Mouse (Mus musculus) ES-Bruce4 (cell line): ENCODE measurements around the gene Wdr25.

Source experiments
- CTCF ChIP-seq: IDR thresholded peaks from one replicate; pipeline ENCODE4 v1.8.1; 2011; ENCODE audit warnings: low read depth, low read length
- EP300 ChIP-seq: IDR thresholded peaks from 2 replicates; pipeline ENCODE4 v1.6.1; 2011; ENCODE audit warnings: low read depth, low read length; ENCODE audit not compliant: insufficient read depth
- POLR2A ChIP-seq: IDR thresholded peaks from one replicate; pipeline ENCODE4 v1.8.1; 2011; ENCODE audit warnings: low read length; ENCODE audit not compliant: insufficient read depth

GRCm38 (mm10) chr12:108918753-108919152 is 25.3 kb downstream of the Wdr25 start:
- TF ChIP-seq CTCF (no peak), EP300 (no peak), POLR2A (no peak)
